Mouse (Mus musculus): ENCODE data around the gene Akip1.
A peak's percentile ranks its signal among the peaks of the same experiment; 100 is the strongest.

The Akip1 gene

GRCm38 (mm10) chr7:109707023-109707785 is 3.7 kb downstream of the Akip1 start:
- peak; percentile 42 for ATAC-seq (ENCODE audit: low TSS enrichment)

GRCm38 (mm10) chr7:109708961-109709382 is 5.5 kb downstream of the Akip1 start:
- no peak for ATAC-seq (ENCODE audit: low TSS enrichment)

GRCm38 (mm10) chr7:109710069-109710468 is 6.6 kb downstream of the Akip1 start:
- no peak for ATAC-seq (ENCODE audit: low TSS enrichment)

GRCm38 (mm10) chr7:109712198-109712597 is 8.7 kb downstream of the Akip1 start:
- ATAC-seq (ENCODE audit: low TSS enrichment), result no peak

- ATAC-seq (ENCODE audit: low TSS enrichment), result no peak
Observed at GRCm38 (mm10) chr7:109713434-109713982, 10.0 kb downstream of the Akip1 start.

GRCm38 (mm10) chr7:109719286-109719685 is 15.8 kb downstream of the Akip1 start:
- ATAC-seq (ENCODE audit: low TSS enrichment), result 0 out of 2 replicates have a peak, but pooled peaks have one; percentile 50

- no peak for ATAC-seq (ENCODE audit: low TSS enrichment)
Observed at GRCm38 (mm10) chr7:109722618-109723017, 19.1 kb downstream of the Akip1 start.

GRCm38 (mm10) chr7:109723114-109723513 is 19.6 kb downstream of the Akip1 start:
- no peak for ATAC-seq (ENCODE audit: low TSS enrichment)

GRCm38 (mm10) chr7:109723697-109724096 is 20.2 kb downstream of the Akip1 start, which contains the start of gene BC051019:
TSS of gene BC051019 (minus strand) at chr7:109723850.
- ATAC-seq (ENCODE audit: low TSS enrichment), result no peak

GRCm38 (mm10) chr7:109731626-109732025 is 28.1 kb downstream of the Akip1 start, which contains the start of gene Ascl3:
TSS of gene Ascl3 (minus strand) at chr7:109731726.
- ATAC-seq (ENCODE audit: low TSS enrichment), result no peak

- ATAC-seq (ENCODE audit: low TSS enrichment), result no peak
Observed at GRCm38 (mm10) chr7:109734806-109735205, 31.3 kb downstream of the Akip1 start.

- no peak for ATAC-seq (ENCODE audit: low TSS enrichment)
Observed at GRCm38 (mm10) chr7:109739822-109740370, 36.4 kb downstream of the Akip1 start.

- ATAC-seq (ENCODE audit: low TSS enrichment), result no peak
Observed at GRCm38 (mm10) chr7:109741060-109741459, 37.6 kb downstream of the Akip1 start.

- no peak for ATAC-seq (ENCODE audit: low TSS enrichment)
Observed at GRCm38 (mm10) chr7:109741703-109742102, 38.2 kb downstream of the Akip1 start.

- ATAC-seq (ENCODE audit: low TSS enrichment), result no peak
Observed at GRCm38 (mm10) chr7:109747747-109748146, 44.3 kb downstream of the Akip1 start.

- ATAC-seq (ENCODE audit: low TSS enrichment), result peak; percentile 28; the same call in 1 of the 2 replicates
Observed at GRCm38 (mm10) chr7:109751427-109752007, 48.0 kb downstream of the Akip1 start.

GRCm38 (mm10) chr7:109752008-109752925 is 48.8 kb downstream of the Akip1 start, which contains the start of gene Tmem9b:
TSS of gene Tmem9b (minus strand) at chr7:109752875.
- ATAC-seq (ENCODE audit: low TSS enrichment), result peak; percentile 96

GRCm38 (mm10) chr7:109754034-109754433 is 50.5 kb downstream of the Akip1 start:
- ATAC-seq (ENCODE audit: low TSS enrichment), result no peak

GRCm38 (mm10) chr7:109756291-109756690 is 52.8 kb downstream of the Akip1 start:
- ATAC-seq (ENCODE audit: low TSS enrichment), result no peak

Measured in frontal cortex, adult (tissue).